Mouse (Mus musculus): ENCODE measurements around the gene Gnaq.

- TF ChIP-seq ZNF384 (IDR thresholded peaks at IDR 0.05; ENCODE audit: low read depth, low read length) (no peak), HCFC1 (IDR thresholded peaks at IDR 0.05; ENCODE audit: borderline replicate concordance, insufficient read depth, low read length) (no peak), MAFK (IDR thresholded peaks at IDR 0.05; ENCODE audit: insufficient read depth, low read depth, low read length) (no peak)
Observed at GRCm38 (mm10) chr19:16331047-16331446, 198.4 kb downstream of the Gnaq start.

All from ES-E14 (cell line).